Mouse (Mus musculus) neutrophil, adult 5-6 weeks (primary cell): ENCODE data around the gene Slc35e3. TPM values are rescaled to one million over a fixed set of nuclear protein-coding genes. Genes with fewer than 3 reads are reported as not detected.

Experiments used
- ATAC-seq: fragments of 151-379, 151-347 bp; 2 replicates; pipeline ENCODE4 v1.8.0; 2017; ENCODE audit warnings: mild to moderate bottlenecking, moderate TSS enrichment; ENCODE audit not compliant: insufficient number of reproducible peaks, poor library complexity, low FRiP score, severe bottlenecking; ENCODE audit errors: extremely low read depth
- total RNA-seq: library from RNA; stranded (forward); fragments of 200-1000 nt; gene quantifications from 2 replicates; pipeline ENCODE4 v1.2.3, GENCODE M21; 2017

Gene Slc35e3
- total RNA-seq, 1 experiment from 2014 or later = 13.2 TPM

DNA sequence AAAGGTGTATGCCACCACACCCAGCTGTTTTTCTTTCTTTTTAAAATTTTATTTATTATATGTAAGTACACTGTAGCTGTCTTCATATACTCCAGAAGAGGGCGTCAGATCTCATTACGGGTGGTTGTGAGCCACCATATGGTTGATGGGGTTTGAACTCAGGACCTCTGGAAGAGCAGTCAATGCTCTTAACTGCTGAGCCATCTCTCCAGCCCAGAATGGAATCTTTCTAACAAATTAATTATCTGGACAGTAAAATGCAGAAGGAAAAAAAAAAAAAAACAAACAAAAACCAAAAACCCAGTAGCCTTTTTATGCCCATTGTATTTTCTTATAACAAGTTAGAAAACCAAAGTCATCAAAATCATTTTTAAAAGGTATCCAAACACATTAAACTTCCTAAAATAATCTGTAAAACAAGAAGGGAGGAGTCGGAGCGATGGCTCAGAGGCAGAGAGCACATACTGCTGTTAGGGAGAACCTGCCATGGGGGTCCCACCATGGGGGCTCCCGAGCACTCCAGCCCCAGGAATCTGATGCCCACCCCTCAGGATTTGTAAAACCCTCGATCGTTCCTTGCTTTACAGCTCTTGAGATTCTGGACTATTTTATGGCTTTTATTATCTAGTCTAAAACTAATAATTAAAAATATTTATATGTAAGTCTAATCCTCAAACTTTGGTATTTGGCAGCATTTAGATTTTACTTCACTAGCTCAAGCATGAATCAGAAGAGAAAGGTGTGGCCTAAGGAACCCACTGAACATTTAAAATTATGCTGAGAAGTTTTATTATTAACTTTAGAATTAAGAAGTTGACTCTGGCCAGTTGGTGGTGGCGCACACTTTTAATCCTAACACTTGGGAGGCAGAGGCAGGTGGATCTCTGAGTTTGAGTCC is 7.8 kb upstream of the Slc35e3 start:
- no peak for ATAC-seq

DNA sequence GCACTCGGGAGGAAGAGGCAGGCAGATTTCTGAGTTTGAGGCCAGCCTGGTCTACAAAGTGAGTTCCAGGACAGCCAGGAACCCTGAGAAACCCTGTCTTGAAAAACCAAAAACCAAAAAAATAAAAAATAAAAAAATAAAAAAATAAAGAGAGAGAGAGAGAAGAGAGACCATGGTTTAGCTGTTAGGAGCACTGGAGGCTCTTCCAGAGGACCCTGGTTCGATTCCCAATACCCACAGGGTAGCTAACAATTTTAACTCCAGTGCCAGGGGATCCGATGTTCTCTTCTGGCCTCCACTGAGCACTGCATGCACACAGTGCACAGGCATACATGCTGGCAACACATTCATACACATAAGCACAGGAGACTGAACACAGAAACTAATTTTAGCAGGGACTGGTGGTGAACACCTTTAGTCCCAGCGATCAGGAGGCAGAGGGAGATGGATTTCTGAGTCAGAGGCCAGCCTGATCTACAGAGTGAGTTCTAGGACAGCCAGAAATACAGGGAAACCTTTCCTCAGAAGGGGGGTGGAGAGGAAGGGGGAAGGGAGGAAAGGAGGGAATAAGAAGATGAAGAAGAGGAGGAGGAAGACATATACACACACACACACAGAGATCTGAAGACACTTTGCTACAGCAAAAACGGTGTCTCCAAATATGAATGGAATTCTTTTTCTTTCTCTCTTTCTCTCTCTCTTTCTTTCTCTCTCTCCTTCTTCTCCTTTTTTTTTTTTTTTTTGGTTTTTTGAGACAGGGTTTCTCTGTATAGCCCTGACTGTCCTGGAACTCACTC is 6.9 kb upstream of the Slc35e3 start:
- ATAC-seq = no peak

DNA sequence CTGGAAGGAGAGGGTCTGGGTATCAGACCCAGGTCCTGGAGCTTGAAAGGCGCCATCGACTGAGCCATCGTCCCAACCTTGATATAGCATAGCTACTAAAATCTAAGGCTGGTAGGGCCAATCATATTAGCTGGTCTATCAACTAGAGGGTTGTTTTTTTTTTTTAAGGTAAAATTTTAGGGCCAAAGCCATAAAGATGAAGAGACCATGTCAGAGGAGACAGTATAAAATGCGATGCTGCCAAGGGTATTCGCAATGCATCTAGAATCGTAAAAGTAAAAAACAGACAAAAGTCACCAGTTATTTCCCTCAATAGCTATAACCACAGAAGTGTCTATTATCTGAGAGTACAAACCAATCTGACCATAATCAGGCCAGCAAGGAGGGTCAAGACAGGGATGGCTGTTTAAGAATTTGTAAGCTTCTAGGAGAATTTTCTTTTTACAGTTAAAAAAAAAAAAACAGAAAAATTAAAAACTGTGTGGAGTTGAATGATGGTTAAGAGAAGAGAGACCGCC is 6.2 kb upstream of the Slc35e3 start:
- ATAC-seq = no peak

DNA sequence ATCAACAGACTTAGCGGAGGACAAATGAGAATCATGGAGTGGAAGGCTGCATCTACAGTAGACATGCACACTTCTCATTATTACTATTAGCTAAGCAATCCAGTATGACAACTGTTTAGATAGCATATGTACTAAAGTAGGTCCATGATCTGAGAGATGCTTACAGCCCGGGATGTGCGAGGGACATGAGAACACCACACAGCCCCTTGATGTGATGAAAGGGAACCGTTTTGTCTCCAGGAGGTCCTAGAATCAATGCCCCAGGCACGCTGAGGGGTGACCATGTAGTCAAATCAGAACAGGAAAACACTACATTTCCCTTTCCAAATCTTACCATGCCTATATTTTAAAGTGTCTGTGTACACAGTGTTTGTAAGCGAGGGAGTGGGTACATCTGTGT is 5.6 kb upstream of the Slc35e3 start:
- no peak for ATAC-seq

DNA sequence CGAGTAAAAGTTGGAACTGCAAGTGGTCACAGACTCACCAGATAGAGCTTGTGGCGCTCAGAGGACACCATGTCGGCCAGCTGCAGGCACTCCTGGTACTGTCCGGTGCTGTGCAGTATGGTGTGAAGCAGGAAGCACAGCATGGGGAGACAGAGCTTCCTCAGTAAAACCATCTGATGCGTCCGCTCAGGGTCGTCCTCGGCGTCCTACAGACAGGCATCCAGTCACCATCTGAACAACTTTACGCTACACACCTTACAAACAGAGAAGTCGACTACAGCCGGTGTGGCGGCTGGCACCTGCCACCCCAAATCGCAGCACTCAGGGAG is 5.1 kb upstream of the Slc35e3 start:
- no peak for ATAC-seq

DNA sequence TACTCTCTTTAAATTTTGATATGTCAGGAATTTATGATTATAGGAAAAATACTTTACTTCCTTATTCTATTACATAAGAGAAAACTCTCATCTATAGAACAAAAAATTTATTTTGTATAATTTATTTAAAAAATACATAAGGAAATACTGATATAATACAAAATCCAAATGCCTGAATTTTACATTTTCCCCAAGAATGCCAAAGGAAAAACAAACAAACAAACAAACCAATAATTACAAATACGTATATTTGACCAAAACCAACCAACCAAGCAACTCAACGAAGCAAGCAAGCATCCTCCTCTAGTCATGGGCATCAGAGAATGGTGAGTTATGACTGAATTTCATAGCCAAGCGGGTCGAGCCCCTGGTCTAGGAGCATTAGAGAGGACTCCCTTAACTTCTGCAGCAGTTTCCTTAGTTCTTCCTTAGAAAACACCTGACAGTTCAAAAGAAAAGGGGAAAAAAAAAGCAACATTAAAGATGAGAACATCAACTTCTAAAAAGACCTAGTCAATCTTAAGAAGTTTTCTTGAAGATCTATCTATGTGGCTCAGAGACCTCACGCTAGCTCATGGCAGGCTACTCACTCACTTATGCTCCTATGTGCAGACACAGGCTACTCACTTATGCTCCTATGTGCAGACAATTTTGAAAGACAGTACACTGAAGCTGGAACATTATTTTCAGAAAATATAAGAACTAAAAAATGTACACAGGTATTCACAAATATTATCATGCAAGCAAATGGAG is 4.5 kb upstream of the Slc35e3 start:
- no peak for ATAC-seq

DNA sequence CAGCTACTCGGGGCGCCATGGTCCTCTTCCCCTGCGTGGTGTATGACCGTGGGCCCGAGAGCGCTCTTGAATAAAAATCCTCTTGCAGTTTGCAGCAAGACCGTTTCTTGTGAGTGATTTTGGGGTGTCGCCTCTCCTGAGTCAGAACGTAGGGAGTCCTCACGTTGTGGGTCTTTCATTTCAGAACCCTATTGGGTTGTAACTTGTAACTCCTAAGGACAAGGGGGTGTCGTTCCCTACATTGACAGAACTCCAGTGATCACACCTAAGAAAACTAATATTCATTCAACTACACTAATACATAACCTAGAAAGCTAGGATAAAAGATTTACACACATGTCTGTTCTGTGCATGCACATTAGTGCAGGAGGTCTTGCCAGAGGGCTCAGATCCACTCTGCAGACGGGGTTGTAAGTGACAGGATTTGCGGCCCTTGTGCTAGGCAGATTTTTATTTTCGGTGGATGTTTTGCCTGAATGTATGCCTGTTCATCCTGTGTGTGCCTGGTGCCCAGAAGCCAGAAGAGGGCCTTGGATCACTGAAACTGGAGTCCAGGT is 3.7 kb upstream of the Slc35e3 start:
- no peak for ATAC-seq

DNA sequence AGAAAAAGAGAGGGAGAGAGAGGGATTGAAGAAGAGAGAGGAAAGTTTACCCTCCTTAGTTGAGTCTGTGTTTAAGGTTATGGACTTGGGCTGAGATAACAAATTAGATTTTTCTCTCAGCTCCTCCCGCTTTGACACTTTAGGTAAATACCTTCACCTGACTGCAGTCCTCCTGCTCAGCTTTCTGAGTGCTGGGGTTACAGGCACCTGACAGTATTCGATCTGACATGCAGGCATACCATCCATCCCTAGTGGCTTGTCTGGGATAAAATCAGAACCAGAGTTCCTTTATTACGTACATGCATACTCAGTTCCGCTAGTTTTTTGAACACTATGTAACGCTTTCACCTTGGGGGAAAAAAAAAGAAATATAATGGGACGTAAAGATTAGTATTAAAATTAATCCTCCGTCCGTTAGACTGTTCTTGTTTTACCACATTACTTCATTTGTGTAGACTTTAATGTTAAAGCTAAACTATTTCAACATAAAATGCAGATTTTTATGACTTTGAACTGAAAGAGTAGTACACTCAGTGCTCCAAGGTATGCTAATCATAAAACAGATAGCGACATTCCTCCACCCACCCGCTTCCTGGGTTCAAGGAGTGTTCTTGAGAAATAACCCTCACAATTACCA is 3.0 kb upstream of the Slc35e3 start:
- ATAC-seq = no peak

DNA sequence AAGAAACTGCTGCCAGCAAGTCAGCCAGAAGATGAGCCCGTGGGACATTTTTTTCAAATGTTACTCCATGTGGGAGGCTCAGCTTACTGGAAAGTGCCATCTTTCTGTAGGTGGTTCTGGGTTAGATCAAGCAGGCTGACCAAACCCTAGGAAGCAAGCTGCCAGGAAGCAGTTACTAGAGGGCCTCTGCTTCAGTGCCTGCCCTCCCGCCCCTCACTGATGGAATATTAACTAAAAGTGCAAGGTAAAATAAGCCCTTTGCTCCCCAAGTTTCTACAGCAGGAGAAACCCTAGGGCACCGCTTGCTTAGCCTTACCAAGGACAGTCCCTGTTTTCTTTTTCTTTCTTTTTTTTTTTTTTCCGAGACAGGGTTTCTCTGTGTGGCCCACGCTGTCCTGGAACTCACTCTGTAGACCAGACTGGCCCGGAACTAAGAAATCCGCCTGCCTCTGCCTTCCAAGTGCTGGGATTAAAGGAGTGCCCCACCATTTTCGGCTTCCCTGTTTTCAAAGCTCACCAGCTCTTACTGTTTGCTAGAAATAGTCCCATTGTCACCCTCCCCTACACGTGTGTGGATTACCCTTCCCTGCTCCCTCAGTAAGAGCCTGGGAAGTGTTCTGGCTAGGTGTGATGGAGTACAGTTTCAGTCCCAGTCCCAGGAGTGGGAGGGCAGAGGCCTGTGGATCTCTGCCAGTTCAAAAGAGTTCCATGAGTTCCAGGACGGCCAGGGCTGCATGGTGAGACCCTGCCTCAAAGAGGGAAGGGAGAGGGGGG is 2.3 kb upstream of the Slc35e3 start:
- no peak for ATAC-seq

DNA sequence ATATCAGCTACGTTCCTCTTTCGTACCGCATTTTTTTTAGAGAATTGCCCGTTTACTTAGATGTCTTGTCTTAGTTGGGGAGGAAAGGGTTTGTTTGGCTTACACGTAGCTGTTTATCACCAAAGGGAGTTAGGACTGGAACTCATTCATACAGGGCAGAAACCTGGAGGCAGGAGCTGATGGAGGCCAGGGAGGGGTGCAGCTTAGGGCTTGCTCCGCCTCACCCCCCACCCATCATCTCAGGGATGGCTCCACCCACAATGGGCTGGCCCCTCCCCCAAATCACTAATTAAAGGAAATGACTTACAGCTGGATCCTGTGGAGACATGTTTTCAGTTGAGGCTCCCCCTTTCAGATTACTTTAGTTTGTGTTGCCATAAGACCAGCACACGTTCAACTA is 1.5 kb upstream of the Slc35e3 start:
- ATAC-seq = no peak

DNA sequence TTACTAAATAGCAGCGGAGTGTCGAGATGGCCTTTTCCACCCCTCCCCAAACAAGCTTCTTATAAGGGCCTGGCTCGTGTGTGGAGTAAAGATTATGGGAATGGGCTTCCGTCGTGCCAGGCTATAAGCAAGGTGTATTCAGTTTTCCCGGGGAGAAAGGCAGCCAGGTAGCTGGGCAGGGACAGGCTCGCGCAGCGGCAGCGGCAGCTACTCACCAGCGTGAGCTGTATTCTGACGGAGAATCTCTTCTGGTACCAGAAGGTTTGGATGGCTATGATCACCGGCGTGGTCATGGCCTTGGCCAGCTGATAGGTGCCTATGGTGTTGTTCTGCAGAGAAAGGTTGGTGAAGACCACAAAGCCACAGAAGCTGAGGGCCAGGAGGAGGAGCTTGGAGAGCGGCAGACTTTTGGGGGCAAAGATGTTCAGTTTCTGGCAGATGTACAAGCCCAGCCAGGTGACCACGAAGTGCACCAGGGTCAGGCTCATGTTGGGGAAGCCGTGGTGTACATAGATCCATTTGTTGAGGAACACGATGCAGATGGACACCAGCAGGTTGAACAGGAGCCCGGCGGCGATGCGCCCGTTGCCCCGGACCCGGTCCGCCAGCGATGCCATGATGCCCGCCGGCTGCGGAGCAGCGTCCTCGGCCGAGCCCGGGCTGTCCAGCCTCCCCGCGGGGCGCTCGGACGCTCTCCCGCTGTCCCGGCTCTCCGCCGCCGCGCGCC is 432 bp downstream of the Slc35e3 start:
- ATAC-seq = peak; percentile 27

DNA sequence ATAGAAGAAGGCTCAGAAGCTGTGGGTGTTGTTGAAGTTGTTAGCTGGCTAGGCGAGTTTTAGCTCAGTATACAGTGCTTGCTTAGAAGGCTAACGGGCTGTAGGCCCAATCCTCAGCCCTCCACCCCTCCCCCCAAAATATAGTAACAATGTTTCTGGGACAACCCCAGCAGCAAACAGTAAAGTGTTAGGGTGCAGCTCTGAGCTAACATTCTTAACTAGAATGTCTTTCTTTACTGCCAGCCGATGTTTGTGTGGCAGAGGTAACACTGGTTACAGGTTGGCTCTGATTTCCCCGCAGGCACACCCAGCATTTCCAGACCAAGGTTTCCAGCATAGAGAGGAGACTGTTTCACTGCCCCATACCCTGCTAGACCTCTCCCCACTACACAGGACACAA is 2.2 kb downstream of the Slc35e3 start:
- ATAC-seq = no peak

DNA sequence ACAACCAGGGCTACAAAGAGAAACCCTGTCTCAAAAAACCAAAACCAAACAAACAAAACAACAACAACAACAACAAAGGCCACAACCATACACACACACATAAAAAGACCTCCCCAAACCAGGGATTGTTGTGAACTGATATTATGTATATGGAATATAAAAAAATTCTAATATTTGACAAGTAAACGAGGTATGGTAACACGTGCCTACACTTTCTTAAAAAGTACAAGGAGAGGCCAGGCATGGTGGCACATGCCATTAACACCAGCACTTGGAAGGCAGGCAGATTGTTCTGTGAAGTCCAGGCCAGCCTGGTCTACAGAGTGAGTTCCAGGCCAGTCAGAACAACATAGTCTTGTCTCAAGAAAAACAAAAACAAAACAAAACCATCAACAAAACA is 3.0 kb downstream of the Slc35e3 start:
- ATAC-seq = no peak

DNA sequence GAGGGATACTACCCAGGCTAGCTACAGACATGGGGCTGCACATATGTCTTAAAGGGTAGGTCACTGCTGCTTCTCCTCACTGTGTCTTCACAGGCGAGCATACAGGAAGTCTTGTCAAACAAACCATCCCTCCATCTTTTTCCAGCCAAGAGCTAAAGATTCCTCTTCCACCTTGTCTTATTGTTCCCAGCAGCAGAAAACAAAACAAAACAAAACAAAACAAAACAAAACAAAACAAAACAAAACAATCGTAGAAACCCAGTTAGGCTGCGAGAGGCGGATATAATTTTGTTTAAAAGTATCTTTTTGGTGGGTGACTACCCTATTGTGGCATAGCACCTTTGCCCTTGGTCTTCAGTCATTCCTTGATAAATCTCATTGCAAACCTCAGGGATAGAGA is 3.5 kb downstream of the Slc35e3 start:
- no peak for ATAC-seq

DNA sequence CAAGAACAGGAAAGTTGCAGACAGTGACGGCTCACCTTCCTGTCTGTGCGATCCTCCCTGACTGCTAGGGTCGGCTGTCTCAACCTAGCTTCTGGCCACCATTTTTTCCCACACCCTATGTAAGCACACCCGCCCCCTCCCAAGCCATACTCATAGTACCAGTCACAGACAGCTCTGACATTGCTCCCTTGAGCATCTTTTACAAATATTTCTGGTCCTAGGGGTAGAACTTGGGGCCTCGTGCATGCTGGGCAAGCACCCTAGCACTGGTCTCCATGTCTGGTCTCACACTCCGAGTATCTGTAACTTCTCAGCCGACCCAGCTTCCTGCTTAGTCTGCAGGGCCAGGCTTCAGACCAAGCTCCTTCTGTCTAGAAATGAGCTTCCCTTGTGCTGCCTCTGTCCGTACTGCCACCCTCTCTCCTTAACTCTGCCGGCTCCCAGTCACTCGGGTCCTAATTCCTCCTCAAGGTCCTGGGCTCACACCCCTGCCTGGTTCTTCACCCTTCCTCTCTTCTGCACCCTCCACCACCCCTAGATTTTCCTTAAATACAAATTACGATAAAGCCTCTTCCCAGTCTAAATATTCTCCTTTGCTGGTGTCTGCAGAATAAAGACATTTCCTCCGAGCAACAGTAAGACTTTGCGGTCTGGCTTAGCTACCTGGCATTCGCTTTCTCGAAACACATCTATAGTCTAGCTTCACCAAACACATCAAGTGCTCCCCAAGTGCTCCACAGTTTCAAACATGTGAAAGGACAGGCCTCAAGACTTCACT is 4.3 kb downstream of the Slc35e3 start:
- no peak for ATAC-seq

DNA sequence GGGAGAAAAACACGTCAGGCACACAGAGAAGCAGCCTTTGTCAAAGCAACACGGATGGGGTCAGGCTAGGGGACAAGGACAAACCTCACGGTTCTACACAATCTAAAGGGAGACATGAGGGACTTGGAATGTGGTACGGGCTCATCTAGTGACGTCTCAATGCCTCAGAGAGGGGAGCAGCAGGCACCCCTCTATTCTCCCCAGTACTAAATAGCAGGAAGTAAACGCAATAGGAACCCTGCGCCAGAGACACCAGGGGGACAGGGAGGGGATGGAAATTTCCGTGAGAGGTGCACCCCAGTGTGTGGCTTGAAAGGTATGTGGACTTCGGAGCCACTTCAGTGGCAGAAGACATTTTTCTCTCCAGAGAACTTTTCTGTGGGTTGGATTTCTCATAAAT is 5.2 kb downstream of the Slc35e3 start:
- no peak for ATAC-seq

DNA sequence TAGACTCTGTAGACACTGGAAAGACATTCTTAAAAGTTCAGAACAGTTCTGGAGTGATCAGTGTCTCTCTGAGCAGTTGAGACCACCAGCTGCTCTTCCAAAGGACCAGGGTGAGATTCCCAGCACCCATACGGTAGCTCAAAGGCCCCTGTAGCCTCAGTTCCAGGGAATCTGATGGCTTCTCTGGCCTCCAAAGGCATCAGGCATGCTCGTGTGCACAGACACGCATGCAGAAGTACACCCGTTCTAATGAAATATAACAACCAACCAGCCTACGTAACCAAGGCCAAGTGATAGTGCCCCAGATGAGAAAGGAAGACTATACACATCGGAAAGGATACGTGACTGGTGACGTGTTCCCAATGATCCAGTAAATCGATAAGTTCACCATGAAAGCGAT is 6.0 kb downstream of the Slc35e3 start:
- no peak for ATAC-seq
